14 mouse cellular contexts compared by ENCODE assay signal in genomic region chr2:152718076-152718475, GRCm38 (mm10). TPM values are rescaled to one million over a fixed set of nuclear protein-coding genes. Genes with fewer than 3 reads are reported as not detected.
DNase-seq lines count a peak whose midpoint lies in the region; ATAC-seq and TF ChIP-seq lines count a peak whose summit lies in the region.
"Had no signal": no experiment of that assay in that cellular context is flagged by ENCODE, and none has a peak within 500 bp of the region (broad histone marks: within the 10 kb centered on the region; RNA-seq: fewer than 3 reads in every experiment).

No protein-coding gene starts in this region.

- no peaks in the 10 kb centered on the region for H3K36me3 ChIP-seq in kidney, postnatal 0 days (ENCODE audit: insufficient read depth, low read length)
- no peaks in the 10 kb centered on the region for H3K36me3 ChIP-seq in embryonic facial prominence, embryonic 15.5 days
- no peaks in the 10 kb centered on the region for H3K36me3 ChIP-seq in intestine, embryonic 16.5 days (ENCODE audit: control insufficient read depth, insufficient read depth, low read length)
- H3K36me3 ChIP-seq in neural tube, embryonic 12.5 days = no peaks in the 10 kb centered on the region

- 18% methylated on average over 6 of the region's 6 CpGs for WGBS in kidney, postnatal 0 days
- WGBS in embryonic facial prominence, embryonic 15.5 days = 42% methylated on average over 6 of the region's 6 CpGs
- 33% methylated on average over 6 of the region's 6 CpGs for WGBS in intestine, embryonic 16.5 days
- 17% methylated on average over 6 of the region's 6 CpGs for WGBS in neural tube, embryonic 12.5 days

- no peak for DNase-seq in kidney, postnatal 0 days (ENCODE audit: low spot score)
- no peak for DNase-seq in kidney, adult 18-20 months
- DNase-seq in cerebellum, postnatal 36 days = no peak
- DNase-seq in layer of hippocampus, adult 8-10 months (ENCODE audit: low spot score in 2 of 2) = no peak
- DNase-seq: adrenal gland, postnatal 10 days; gastrocnemius, postnatal 36 days; right cerebral cortex, postnatal 4 days; thymus, postnatal 14 days had no signal

- peaks cover 6% of the 10 kb centered on the region; the same call in 1 of the 2 replicates for H3K4me1 ChIP-seq in kidney, postnatal 0 days (replicated peaks; ENCODE audit: insufficient read depth, low read length)
- peaks cover 7% of the 10 kb centered on the region; the same call in 1 of the 2 replicates for H3K4me1 ChIP-seq in embryonic facial prominence, embryonic 15.5 days
- H3K4me1 ChIP-seq in intestine, embryonic 16.5 days (ENCODE audit: control insufficient read depth, insufficient read depth, low read length) = peaks cover 4% of the 10 kb centered on the region; the same call in 1 of the 2 replicates
- H3K4me1 ChIP-seq in neural tube, embryonic 12.5 days = peaks cover 28% of the 10 kb centered on the region

- H3K27me3 ChIP-seq in kidney, postnatal 0 days (ENCODE audit: insufficient read depth, low read length) = no peaks in the 10 kb centered on the region
- H3K27me3 ChIP-seq in embryonic facial prominence, embryonic 15.5 days = no peaks in the 10 kb centered on the region
- no peaks in the 10 kb centered on the region for H3K27me3 ChIP-seq in intestine, embryonic 16.5 days (replicated peaks; ENCODE audit: control insufficient read depth, insufficient read depth, low read length)
- no peaks in the 10 kb centered on the region for H3K27me3 ChIP-seq in neural tube, embryonic 12.5 days (replicated peaks)

- 0 out of 2 replicates have a peak, but pooled peaks have one; percentile 33 for ATAC-seq in kidney, postnatal 0 days (replicated peaks; ENCODE audit: low FRiP score, low read depth)
- 0 out of 2 replicates have a peak, but pooled peaks have one; percentile 26 for ATAC-seq in embryonic facial prominence, embryonic 15.5 days (ENCODE audit: insufficient number of reproducible peaks, low FRiP score, low TSS enrichment, low read depth)
- 0 out of 2 replicates have a peak, but pooled peaks have one; percentile 14 for ATAC-seq in intestine, embryonic 16.5 days
- ATAC-seq in neural tube, embryonic 12.5 days (ENCODE audit: low FRiP score, low read depth) = peak; percentile 95
- ATAC-seq in megakaryocyte-erythroid progenitor cell, adult 5-6 weeks (replicated peaks; ENCODE audit: low FRiP score, low TSS enrichment, poor library complexity, severe bottlenecking) = no peak

- H3K4me3 ChIP-seq in kidney, postnatal 0 days (replicated peaks; ENCODE audit: low read depth, low read length) = no peak overlapping the region
- no peak overlapping the region for H3K4me3 ChIP-seq in embryonic facial prominence, embryonic 15.5 days (replicated peaks)
- no peak overlapping the region for H3K4me3 ChIP-seq in intestine, embryonic 16.5 days (ENCODE audit: low read length)
- no peak overlapping the region for H3K4me3 ChIP-seq in neural tube, embryonic 12.5 days

- H3K4me2 ChIP-seq in kidney, postnatal 0 days (ENCODE audit: low read length) = no peak overlapping the region
- no peak overlapping the region for H3K4me2 ChIP-seq in embryonic facial prominence, embryonic 15.5 days (replicated peaks)
- H3K4me2 ChIP-seq in intestine, embryonic 16.5 days (ENCODE audit: low read depth, low read length) = no peak overlapping the region
- peak overlapping the region; percentile 22; the same call in 1 of the 2 replicates for H3K4me2 ChIP-seq in neural tube, embryonic 12.5 days (replicated peaks)

- H3K27ac ChIP-seq in kidney, postnatal 0 days = 0 out of 2 replicates have a peak overlapping the region, but pooled peaks have one; percentile 31
- H3K27ac ChIP-seq in embryonic facial prominence, embryonic 15.5 days (replicated peaks) = no peak overlapping the region
- H3K27ac ChIP-seq in intestine, embryonic 16.5 days (ENCODE audit: low read length) = no peak overlapping the region
- H3K27ac ChIP-seq in neural tube, embryonic 12.5 days = no peak overlapping the region; the same call in 1 of the 2 replicates

- TF ChIP-seq CTCF in kidney, postnatal 0 days (IDR thresholded peaks at IDR 0.05; ENCODE audit: low read depth) = no peak

- no peaks in the 10 kb centered on the region for H3K9me3 ChIP-seq in kidney, postnatal 0 days (replicated peaks; ENCODE audit: low read length)
- H3K9me3 ChIP-seq in embryonic facial prominence, embryonic 15.5 days (replicated peaks) = no peaks in the 10 kb centered on the region
- H3K9me3 ChIP-seq in intestine, embryonic 16.5 days (ENCODE audit: control insufficient read depth, low read length) = no peaks in the 10 kb centered on the region
- no peaks in the 10 kb centered on the region for H3K9me3 ChIP-seq in neural tube, embryonic 12.5 days

- no peak overlapping the region for H3K9ac ChIP-seq in kidney, postnatal 0 days (ENCODE audit: low read depth, low read length)
- no peak overlapping the region for H3K9ac ChIP-seq in embryonic facial prominence, embryonic 15.5 days
- H3K9ac ChIP-seq in intestine, embryonic 16.5 days (ENCODE audit: low read depth, low read length) = no peak overlapping the region
- H3K9ac ChIP-seq in neural tube, embryonic 12.5 days = no peak overlapping the region

RNA-seq across cellular contexts. Expression of gene Id1, which starts 18.0 kb away (rescaled TPM):
- 170 and 194 TPM in 2 replicates for polyA plus RNA-seq in kidney, postnatal 0 days (2015; fragmentation: Nextera tagmentation; extraction: Ambion mirVana)
- 142 and 160 TPM in 2 replicates for polyA plus RNA-seq in embryonic facial prominence, embryonic 15.5 days (2015; fragmentation: Nextera tagmentation; extraction: Ambion mirVana)
- 96.1 and 107 TPM in 2 replicates for polyA plus RNA-seq in intestine, embryonic 16.5 days (2015; fragmentation: Nextera tagmentation; extraction: Ambion mirVana)
- polyA plus RNA-seq in neural tube, embryonic 12.5 days (2016; fragmentation: Nextera tagmentation; extraction: Ambion mirVana) = 103 and 107 TPM in 2 replicates
- 10 to 100 TPM; 18.1 to 24.9 (median 22.5) TPM for total RNA-seq in layer of hippocampus, adult 8-10 months (2022)
- not detected in 2 replicates for total RNA-seq in megakaryocyte-erythroid progenitor cell, adult 5-6 weeks (2014; fragmentation: Nextera tagmentation)
- not detected in 2 replicates for total RNA-seq in megakaryocyte-erythroid progenitor cell, adult 5-6 weeks (2017)

RNA-seq across cellular contexts. Expression of gene Mcts2, which starts 31.2 kb away (rescaled TPM):
- polyA plus RNA-seq in kidney, postnatal 0 days (2015; fragmentation: Nextera tagmentation; extraction: Ambion mirVana) = 33.9 and 36.6 TPM in 2 replicates
- polyA plus RNA-seq in embryonic facial prominence, embryonic 15.5 days (2015; fragmentation: Nextera tagmentation; extraction: Ambion mirVana) = 24.7 and 27.3 TPM in 2 replicates
- polyA plus RNA-seq in intestine, embryonic 16.5 days (2015; fragmentation: Nextera tagmentation; extraction: Ambion mirVana) = 18.9 and 25.1 TPM in 2 replicates
- 42.8 and 47.7 TPM in 2 replicates for polyA plus RNA-seq in neural tube, embryonic 12.5 days (2016; fragmentation: Nextera tagmentation; extraction: Ambion mirVana)
- total RNA-seq in layer of hippocampus, adult 8-10 months (2022) = 10 to 100 TPM; 17.7 to 21.8 (median 19.0) TPM
- total RNA-seq in megakaryocyte-erythroid progenitor cell, adult 5-6 weeks (2014; fragmentation: Nextera tagmentation) = 12.5 and 20.3 TPM in 2 replicates
- total RNA-seq in megakaryocyte-erythroid progenitor cell, adult 5-6 weeks (2017) = 5.8 and 6.2 TPM in 2 replicates

RNA-seq across cellular contexts. Expression of gene Cox4i2, which starts 35.9 kb away (rescaled TPM):
- polyA plus RNA-seq in kidney, postnatal 0 days (2015; fragmentation: Nextera tagmentation; extraction: Ambion mirVana) = 15.8 and 16.3 TPM in 2 replicates
- 37.7 and 37.9 TPM in 2 replicates for polyA plus RNA-seq in embryonic facial prominence, embryonic 15.5 days (2015; fragmentation: Nextera tagmentation; extraction: Ambion mirVana)
- 14.8 and 15.3 TPM in 2 replicates for polyA plus RNA-seq in intestine, embryonic 16.5 days (2015; fragmentation: Nextera tagmentation; extraction: Ambion mirVana)
- 3.7 and 4.4 TPM in 2 replicates for polyA plus RNA-seq in neural tube, embryonic 12.5 days (2016; fragmentation: Nextera tagmentation; extraction: Ambion mirVana)
- total RNA-seq in layer of hippocampus, adult 8-10 months (2022) = 1 to 10 TPM in 3 of 4 experiments, under 1 TPM in 1; 0.92 to 2.4 (median 2.2) TPM
- not detected in 2 replicates for total RNA-seq in megakaryocyte-erythroid progenitor cell, adult 5-6 weeks (2014; fragmentation: Nextera tagmentation)
- total RNA-seq in megakaryocyte-erythroid progenitor cell, adult 5-6 weeks (2017) = not detected in 2 replicates
- total RNA-seq: liver, adult 2 months; monocyte, adult 5-6 weeks had no signal

RNA-seq across cellular contexts. Expression of gene H13, which starts 48.8 kb away (rescaled TPM):
- polyA plus RNA-seq in kidney, postnatal 0 days (2015; fragmentation: Nextera tagmentation; extraction: Ambion mirVana) = 160 and 162 TPM in 2 replicates
- 130 and 137 TPM in 2 replicates for polyA plus RNA-seq in embryonic facial prominence, embryonic 15.5 days (2015; fragmentation: Nextera tagmentation; extraction: Ambion mirVana)
- 116 and 119 TPM in 2 replicates for polyA plus RNA-seq in intestine, embryonic 16.5 days (2015; fragmentation: Nextera tagmentation; extraction: Ambion mirVana)
- polyA plus RNA-seq in neural tube, embryonic 12.5 days (2016; fragmentation: Nextera tagmentation; extraction: Ambion mirVana) = 141 and 145 TPM in 2 replicates
- total RNA-seq in layer of hippocampus, adult 8-10 months (2022) = 10 to 100 TPM; 69.8 to 81.5 (median 78.5) TPM
- 66.9 and 68.1 TPM in 2 replicates for total RNA-seq in megakaryocyte-erythroid progenitor cell, adult 5-6 weeks (2014; fragmentation: Nextera tagmentation)
- total RNA-seq in megakaryocyte-erythroid progenitor cell, adult 5-6 weeks (2017) = 56.1 and 69.1 TPM in 2 replicates
